23 mouse cellular contexts compared by ENCODE assay signal in the genomic region with DNA sequence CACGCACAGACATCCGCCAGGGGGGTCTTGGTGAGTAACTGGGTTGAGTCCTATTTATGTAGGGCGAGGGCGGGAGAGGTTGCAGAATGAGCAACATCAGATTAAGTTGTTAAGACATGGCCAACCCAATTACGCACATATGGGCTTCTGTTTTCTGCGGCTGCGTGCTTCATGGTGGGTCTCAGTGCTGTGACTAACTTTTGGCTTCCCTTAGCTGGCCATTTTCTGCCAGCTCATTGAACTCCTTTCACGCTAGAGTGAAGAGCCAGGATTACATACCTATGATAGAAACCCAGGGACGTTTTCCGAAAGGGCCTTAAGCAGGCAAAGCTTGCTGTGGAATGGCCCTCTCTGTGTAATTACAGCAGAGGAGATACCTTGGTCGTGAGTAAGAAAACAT. TPM values are rescaled to one million over a fixed set of nuclear protein-coding genes. Genes with fewer than 3 reads are reported as not detected.
"Had no signal": no experiment of that assay in that cellular context is flagged by ENCODE, and none has a peak within 500 bp of the region (broad histone marks: within the 10 kb centered on the region; RNA-seq: fewer than 3 reads in every experiment).

No protein-coding gene starts in this region.

- ATAC-seq: liver, postnatal 0 days had no signal

- H3K27me3 ChIP-seq: limb, embryonic 12.5 days; limb, embryonic 15.5 days had no signal

- DNase-seq: kidney, adult 2 months; kidney, postnatal 25 days; layer of hippocampus, adult 9-11 months; liver, postnatal 0 days; lung, embryonic 14.5 days; midbrain, embryonic 14.5 days; right cerebral cortex, adult 18-20 months; right cerebral cortex, postnatal 14 days; right cerebral cortex, postnatal 4 days; thymus, postnatal 25 days had no signal

RNA-seq across cellular contexts. Expression of gene Capn8, which starts 7.2 kb away (rescaled TPM):
- total RNA-seq: layer of hippocampus, adult 2 months; layer of hippocampus, postnatal 25 days; left cerebral cortex, adult 18-20 months; left cerebral cortex, postnatal 10 days; left cerebral cortex, postnatal 36 days; megakaryocyte, adult 5-6 weeks; neutrophil, adult 5-6 weeks had no signal
- polyA plus RNA-seq: kidney, embryonic 14.5 days; limb, embryonic 12.5 days; limb, embryonic 15.5 days; liver, embryonic 11.5 days; liver, postnatal 0 days; lung, embryonic 14.5 days; macrophage; midbrain, embryonic 11.5 days; midbrain, embryonic 14.5 days had no signal
